Mouse (Mus musculus): ENCODE data around the gene Ubap1. TPM values are rescaled to one million over a fixed set of nuclear protein-coding genes. Genes with fewer than 3 reads are reported as not detected.

Gene Ubap1
- polyA plus RNA-seq, 1 experiment from 2014 or later, result 62.2 TPM

- 93% methylated on average over 2 of the region's 2 CpGs for WGBS
- H3K36me3 ChIP-seq (ENCODE audit: control insufficient read depth, insufficient read depth, low read length), result no peaks in the 10 kb centered on the region; the same call in 1 of the 2 replicates
These were observed 58.6 kb downstream of the Ubap1 start for GRCm38 (mm10) chr4:41407353-41407752.

GRCm38 (mm10) chr4:41409341-41409740 lies 60.5 kb downstream of the Ubap1 start:
- no peaks in the 10 kb centered on the region for H3K4me1 ChIP-seq (ENCODE audit: control insufficient read depth, insufficient read depth, low read length)
- no peak overlapping the region for H3K4me3 ChIP-seq (ENCODE audit: low read depth, low read length)
- H3K9ac ChIP-seq (ENCODE audit: low read length), result no peak overlapping the region
- H3K27me3 ChIP-seq (ENCODE audit: control insufficient read depth, insufficient read depth, low read length), result no peaks in the 10 kb centered on the region
- no peak overlapping the region for H3K27ac ChIP-seq (replicated peaks; ENCODE audit: low read depth, low read length)
- no peaks in the 10 kb centered on the region; the same call in 1 of the 2 replicates for H3K36me3 ChIP-seq (ENCODE audit: control insufficient read depth, insufficient read depth, low read length)
- no peak overlapping the region for H3K4me2 ChIP-seq (ENCODE audit: low read depth, severe bottlenecking)
- 86% methylated on average over 1 of the region's 1 CpGs for WGBS
- H3K9me3 ChIP-seq (ENCODE audit: control insufficient read depth, low read length), result no peaks in the 10 kb centered on the region
- no peak for ATAC-seq (ENCODE audit: insufficient number of reproducible peaks, low FRiP score, low TSS enrichment, low read depth)
- no peak for DNase-seq (ENCODE audit: low spot score)

More at GRCm38 (mm10) chr4:41407353-41407752, 58.6 kb downstream of the Ubap1 start:
- Histone ChIP-seq H3K9me3 (ENCODE audit: control insufficient read depth, low read length) (no peaks in the 10 kb centered on the region), H3K4me3 (ENCODE audit: low read depth, low read length) (no peak overlapping the region), H3K9ac (ENCODE audit: low read length) (no peak overlapping the region), H3K27me3 (ENCODE audit: control insufficient read depth, insufficient read depth, low read length) (no peaks in the 10 kb centered on the region), H3K27ac (replicated peaks; ENCODE audit: low read depth, low read length) (no peak overlapping the region), H3K4me2 (ENCODE audit: low read depth, severe bottlenecking) (no peak overlapping the region), H3K4me1 (ENCODE audit: control insufficient read depth, insufficient read depth, low read length) (no peaks in the 10 kb centered on the region)
- DNase-seq (ENCODE audit: low spot score), result no peak
- no peak for ATAC-seq (ENCODE audit: insufficient number of reproducible peaks, low FRiP score, low TSS enrichment, low read depth)

GRCm38 (mm10) chr4:41416966-41417365 lies 68.2 kb downstream of the Ubap1 start:
- Histone ChIP-seq H3K4me1 (ENCODE audit: control insufficient read depth, insufficient read depth, low read length) (no peaks in the 10 kb centered on the region), H3K27me3 (ENCODE audit: control insufficient read depth, insufficient read depth, low read length) (no peaks in the 10 kb centered on the region), H3K27ac (replicated peaks; ENCODE audit: low read depth, low read length) (no peak overlapping the region), H3K4me2 (ENCODE audit: low read depth, severe bottlenecking) (no peak overlapping the region), H3K4me3 (ENCODE audit: low read depth, low read length) (no peak overlapping the region), H3K36me3 (ENCODE audit: control insufficient read depth, insufficient read depth, low read length) (no peaks in the 10 kb centered on the region), H3K9ac (ENCODE audit: low read length) (no peak overlapping the region), H3K9me3 (ENCODE audit: control insufficient read depth, low read length) (no peaks in the 10 kb centered on the region)
- no peak for ATAC-seq (ENCODE audit: insufficient number of reproducible peaks, low FRiP score, low TSS enrichment, low read depth)
- no peak for DNase-seq (ENCODE audit: low spot score)

GRCm38 (mm10) chr4:41438931-41439330 lies 90.1 kb downstream of the Ubap1 start:
- DNase-seq (ENCODE audit: low spot score) (no peak), ATAC-seq (ENCODE audit: insufficient number of reproducible peaks, low FRiP score, low TSS enrichment, low read depth) (no peak)
- WGBS, result 92% methylated on average over 5 of the region's 5 CpGs

More at GRCm38 (mm10) chr4:41438931-41439330, 90.1 kb downstream of the Ubap1 start:
- Histone ChIP-seq H3K36me3 (ENCODE audit: control insufficient read depth, insufficient read depth, low read length) (no peaks in the 10 kb centered on the region), H3K4me3 (ENCODE audit: low read depth, low read length) (no peak overlapping the region), H3K4me2 (ENCODE audit: low read depth, severe bottlenecking) (no peak overlapping the region), H3K27me3 (ENCODE audit: control insufficient read depth, insufficient read depth, low read length) (no peaks in the 10 kb centered on the region), H3K9me3 (ENCODE audit: control insufficient read depth, low read length) (no peaks in the 10 kb centered on the region), H3K9ac (ENCODE audit: low read length) (no peak overlapping the region), H3K4me1 (ENCODE audit: control insufficient read depth, insufficient read depth, low read length) (no peaks in the 10 kb centered on the region), H3K27ac (replicated peaks; ENCODE audit: low read depth, low read length) (no peak overlapping the region)

Other genes starting within 250 kb of the Ubap1 start
- 27.1 and 28.4 TPM in 2 replicates for gene Nol6, start 224.5 kb upstream of the Ubap1 start, polyA plus RNA-seq (2014; fragmentation: Nextera tagmentation; extraction: Ambion mirVana)
- 109 and 114 TPM in 2 replicates for gene Ube2r2, start 213.3 kb upstream of the Ubap1 start, polyA plus RNA-seq (2014; fragmentation: Nextera tagmentation; extraction: Ambion mirVana)
- gene Ubap2, start 73.9 kb upstream of the Ubap1 start, polyA plus RNA-seq (2014; fragmentation: Nextera tagmentation; extraction: Ambion mirVana), result 77.1 and 83.9 TPM in 2 replicates
- 46.4 and 47.2 TPM in 2 replicates for gene Dcaf12, start 34.1 kb upstream of the Ubap1 start, polyA plus RNA-seq (2014; fragmentation: Nextera tagmentation; extraction: Ambion mirVana)
- gene Kif24, start 115.9 kb downstream of the Ubap1 start, polyA plus RNA-seq (2014; fragmentation: Nextera tagmentation; extraction: Ambion mirVana), result 7.4 and 10.7 TPM in 2 replicates
- gene Nudt2, start 116.2 kb downstream of the Ubap1 start, polyA plus RNA-seq (2014; fragmentation: Nextera tagmentation; extraction: Ambion mirVana), result 53.3 and 55.8 TPM in 2 replicates
- 3.9 and 4.2 TPM in 2 replicates for gene AI464131, start 154.1 kb downstream of the Ubap1 start, polyA plus RNA-seq (2014; fragmentation: Nextera tagmentation; extraction: Ambion mirVana)
- 3.2 and 3.8 TPM in 2 replicates for gene 1110017D15Rik, start 168.3 kb downstream of the Ubap1 start, polyA plus RNA-seq (2014; fragmentation: Nextera tagmentation; extraction: Ambion mirVana)
- gene Fam219a, start 220.5 kb downstream of the Ubap1 start, polyA plus RNA-seq (2014; fragmentation: Nextera tagmentation; extraction: Ambion mirVana), result 1.2 and 2.0 TPM in 2 replicates
- 0.74 and 1.1 TPM in 2 replicates for gene Dnaic1, start 220.8 kb downstream of the Ubap1 start, polyA plus RNA-seq (2014; fragmentation: Nextera tagmentation; extraction: Ambion mirVana)